Mouse (Mus musculus) left cerebral cortex, adult 18-20 months (tissue): ENCODE measurements around the gene Hoxb2. TPM values are rescaled to one million over a fixed set of nuclear protein-coding genes. Genes with fewer than 3 reads are reported as not detected.

ENCODE experiments used
- DNase-seq, 2 experiments: peaks; one replicate each; pipeline ENCODE4 v3.0.0; 2021 to 2022; ENCODE audit warnings: low spot score in 2 of 2, mixed read lengths in 1 of 2
- long read RNA-seq, 2 experiments: library from polyadenylated mRNA; stranded (forward); transcript quantifications; one replicate each; pipeline ENCODE4 v2.0.0; 2021
- total RNA-seq, 2 experiments: library from RNA; stranded (reverse); gene quantifications; 2 replicates each; pipeline ENCODE4 v1.2.3; 2021

Hoxb2 gene
- total RNA-seq: not detected
- long read RNA-seq, experiment 1: 0 reads
- long read RNA-seq, experiment 2: 0 reads

- DNase-seq: no peak
These were observed at the start of gene Hoxb2 for GRCm38 (mm10) chr11:96350341-96350624. Gene Hoxb2, plus strand, starts transcription at chr11:96350525.

DNA sequence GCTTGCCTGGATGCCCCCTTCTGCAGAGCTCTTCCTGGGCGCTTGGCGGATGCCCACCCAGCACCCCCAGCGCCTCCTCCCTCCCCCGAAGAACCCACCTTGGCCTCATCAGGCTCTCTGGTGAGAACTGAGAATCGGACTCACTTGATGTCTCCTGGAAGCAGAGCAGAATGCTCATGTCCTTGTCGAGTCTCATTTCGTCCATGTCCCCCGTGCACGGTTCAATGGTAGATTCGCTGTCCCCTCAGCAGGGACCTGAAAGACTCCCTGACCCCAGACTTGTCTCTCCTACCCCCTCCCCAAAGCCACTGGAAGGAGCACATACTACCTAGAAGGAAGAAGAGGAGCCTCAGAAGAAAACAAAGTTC, 49.3 kb upstream of the Hoxb2 start:
- no peak for DNase-seq

GRCm38 (mm10) chr11:96301837-96302236, 48.5 kb upstream of the Hoxb2 start:
- peak in 1 of 2 experiments; percentile 20 for DNase-seq

GRCm38 (mm10) chr11:96302381-96303150, 47.8 kb upstream of the Hoxb2 start:
- no peak for DNase-seq

DNA sequence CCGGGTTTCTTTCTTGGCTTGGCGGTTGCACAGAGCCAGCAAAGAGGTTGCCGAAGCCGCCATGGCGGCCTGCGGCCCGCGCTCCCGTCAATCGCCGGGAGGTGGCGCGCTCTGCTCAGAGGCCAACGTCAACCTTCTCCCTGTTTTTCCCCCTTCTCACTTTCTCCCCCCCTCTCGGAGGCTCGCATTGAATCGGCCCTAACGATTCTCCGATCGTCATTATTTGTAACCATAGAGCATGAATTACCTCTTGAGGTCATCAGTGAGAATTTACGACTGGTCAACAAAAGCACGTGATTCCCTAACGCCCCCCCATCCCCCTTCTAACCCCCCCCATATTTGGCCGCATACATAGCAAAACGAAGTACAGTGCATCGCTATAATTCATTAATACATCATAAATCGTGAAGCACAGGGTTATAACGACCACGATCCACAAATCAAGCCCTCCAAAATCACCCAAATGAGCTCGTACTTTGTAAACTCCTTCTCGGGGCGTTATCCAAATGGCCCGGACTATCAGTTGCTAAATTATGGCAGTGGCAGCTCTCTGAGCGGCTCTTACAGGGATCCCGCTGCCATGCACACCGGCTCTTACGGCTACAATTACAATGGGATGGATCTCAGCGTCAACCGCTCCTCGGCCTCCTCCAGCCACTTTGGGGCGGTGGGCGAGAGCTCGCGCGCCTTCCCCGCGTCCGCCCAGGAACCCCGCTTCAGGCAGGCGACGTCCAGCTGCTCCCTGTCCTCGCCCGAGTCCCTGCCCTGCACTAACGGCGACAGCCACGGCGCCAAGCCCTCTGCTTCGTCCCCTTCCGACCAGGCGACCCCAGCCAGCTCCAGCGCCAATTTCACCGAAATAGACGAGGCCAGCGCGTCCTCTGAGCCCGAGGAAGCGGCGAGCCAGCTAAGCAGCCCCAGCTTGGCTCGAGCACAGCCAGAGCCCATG, 46.9 kb upstream of the Hoxb2 start, which contains the start of gene Hoxb5:
Gene Hoxb5 (plus strand): TSS at position 186 of the 949 bp plus-strand sequence.
- DNase-seq: no peak

GRCm38 (mm10) chr11:96304381-96305195, 45.7 kb upstream of the Hoxb2 start:
- DNase-seq: no peak

GRCm38 (mm10) chr11:96305505-96306182, 44.7 kb upstream of the Hoxb2 start:
- no peak for DNase-seq

- no peak for DNase-seq
These were observed 44.0 kb upstream of the Hoxb2 start for GRCm38 (mm10) chr11:96306183-96306907.

GRCm38 (mm10) chr11:96306908-96307269, 43.4 kb upstream of the Hoxb2 start:
- no peak for DNase-seq

GRCm38 (mm10) chr11:96308763-96309162, 41.6 kb upstream of the Hoxb2 start:
- DNase-seq: no peak

- no peak for DNase-seq
These were observed 41.0 kb upstream of the Hoxb2 start for GRCm38 (mm10) chr11:96309288-96309687.

DNA sequence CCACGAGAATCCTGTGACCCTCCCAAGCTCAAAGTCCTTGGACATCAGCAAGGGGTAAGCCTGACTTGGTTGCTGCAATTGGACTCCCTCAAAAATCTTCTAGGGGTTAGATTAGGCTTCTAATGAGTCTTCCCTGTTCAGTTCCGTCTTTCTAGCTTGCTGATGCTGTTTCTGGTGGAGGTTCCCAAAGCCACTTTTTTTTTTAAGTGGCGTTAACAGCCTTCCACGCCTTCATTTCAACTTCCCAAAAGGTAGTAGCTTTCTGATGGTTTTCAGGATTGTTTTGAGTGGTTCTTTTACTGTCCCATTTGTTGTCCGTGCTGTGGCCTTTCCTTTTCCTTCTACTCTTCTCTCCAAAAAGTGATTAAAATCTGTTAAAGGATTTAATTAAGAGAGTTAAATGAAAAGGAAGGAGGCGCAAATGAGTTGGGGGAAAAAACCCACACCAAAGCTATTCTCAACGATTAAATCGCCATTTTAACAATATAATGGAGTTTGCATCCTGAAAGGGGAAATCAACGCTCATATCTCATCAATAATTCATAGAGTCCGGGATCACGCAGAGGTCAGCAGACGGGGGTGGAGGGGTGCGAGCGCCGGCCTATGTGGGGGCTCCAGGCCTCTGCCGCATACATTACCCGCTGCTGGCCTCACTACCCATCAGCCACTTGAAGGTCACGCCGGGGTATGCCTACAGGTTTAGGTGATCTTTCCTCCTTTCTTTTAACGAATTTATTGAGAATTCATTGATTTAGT, 40.0 kb upstream of the Hoxb2 start:
- DNase-seq: no peak

GRCm38 (mm10) chr11:96311097-96311496, 39.2 kb upstream of the Hoxb2 start:
- no peak for DNase-seq

- peak in 1 of 2 experiments; percentile 4 for DNase-seq
These were observed 38.6 kb upstream of the Hoxb2 start for GRCm38 (mm10) chr11:96311520-96312417.

GRCm38 (mm10) chr11:96313134-96313533, 37.2 kb upstream of the Hoxb2 start:
- DNase-seq: no peak

GRCm38 (mm10) chr11:96313806-96314428, 36.4 kb upstream of the Hoxb2 start:
- DNase-seq: no peak

DNA sequence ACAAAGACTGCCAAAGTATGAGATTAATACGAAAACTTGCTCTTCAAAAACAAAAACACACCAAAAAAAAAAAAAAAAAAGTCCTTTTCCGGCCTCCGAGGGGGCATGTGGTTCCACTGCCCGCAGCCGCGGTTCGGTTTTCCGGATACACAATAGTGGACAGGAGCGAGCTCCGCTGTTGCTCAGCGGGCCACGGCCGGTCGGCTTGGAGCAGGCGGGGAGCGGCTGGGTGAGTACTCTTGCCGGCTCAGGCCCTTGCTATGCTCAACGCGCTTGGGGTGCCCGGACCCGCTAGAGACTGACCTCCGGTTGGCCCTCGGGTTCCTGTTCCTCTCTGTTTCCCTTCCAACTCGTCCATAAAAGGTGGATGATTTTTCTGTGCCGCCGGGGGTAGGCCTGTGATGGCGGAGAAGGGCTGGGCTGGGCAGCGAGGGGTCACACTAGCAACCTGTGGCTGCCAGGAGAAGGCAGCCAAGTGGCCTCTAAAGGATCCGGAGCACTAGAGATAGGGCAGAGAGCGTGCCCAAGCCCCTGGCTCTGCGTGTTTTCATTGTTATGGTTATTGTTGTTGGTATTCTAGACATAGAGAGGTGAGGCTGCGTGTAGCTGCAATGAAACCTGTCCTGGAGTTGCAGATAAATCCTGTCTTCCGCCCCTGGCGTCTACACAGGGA, 35.5 kb upstream of the Hoxb2 start:
- no peak for DNase-seq
